Mouse (Mus musculus): ENCODE results near the gene Myo3a. TPM values are rescaled to one million over a fixed set of nuclear protein-coding genes. Genes with fewer than 3 reads are reported as not detected.
A peak's percentile ranks its signal among the peaks of the same experiment; 100 is the strongest.
"Not testable (repeated sequence)": the region's sequence is repeated elsewhere in the genome, so short reads cannot be mapped to it uniquely, and the experiment has no call there.

Gene Myo3a
- 0.09 and 0.10 TPM in 2 replicates for polyA plus RNA-seq (2016; fragmentation: Nextera tagmentation; extraction: Ambion mirVana)

- Histone ChIP-seq H3K9ac (replicated peaks) (no peak within 1 kb of the TSS; the same call in 1 of the 2 replicates), H3K4me3 (peak within 1 kb of the TSS; percentile 30)
- WGBS: 2% methylated on average over 21 of the region's 21 CpGs
These were observed at the start of gene Myo3a for GRCm38 (mm10) chr2:22227308-22227707. Myo3a (plus strand) TSS chr2:22227503.

GRCm38 (mm10) chr2:22250462-22250861 lies 23.2 kb downstream of the Myo3a start:
- no peaks in the 10 kb centered on the region for H3K27me3 ChIP-seq
- no peak overlapping the region for H3K4me3 ChIP-seq
- H3K9me3 ChIP-seq: no peaks in the 10 kb centered on the region
- no peaks in the 10 kb centered on the region for H3K36me3 ChIP-seq
- no peak overlapping the region for H3K4me2 ChIP-seq (replicated peaks)
- no peak overlapping the region for H3K9ac ChIP-seq (replicated peaks)
- no peak overlapping the region for H3K27ac ChIP-seq (replicated peaks)
- no peak for ATAC-seq (ENCODE audit: low FRiP score, low read depth)
- 68% methylated on average over 3 of the region's 3 CpGs for WGBS
- no peaks in the 10 kb centered on the region for H3K4me1 ChIP-seq

More at GRCm38 (mm10) chr2:22227308-22227707, at the start of gene Myo3a:
- no peaks in the 10 kb centered on the region for H3K36me3 ChIP-seq
- H3K9me3 ChIP-seq: no peaks in the 10 kb centered on the region
- H3K27me3 ChIP-seq: no peaks in the 10 kb centered on the region
- H3K27ac ChIP-seq (replicated peaks): no peak within 1 kb of the TSS
- peak; percentile 63; the same call in 1 of the 2 replicates for ATAC-seq (ENCODE audit: low FRiP score, low read depth)
- H3K4me2 ChIP-seq (replicated peaks): peak within 1 kb of the TSS; percentile 57
- H3K4me1 ChIP-seq: peaks cover 7% of the 10 kb centered on the region; the same call in 1 of the 2 replicates

- Histone ChIP-seq H3K36me3 (no peaks in the 10 kb centered on the region), H3K9me3 (no peaks in the 10 kb centered on the region), H3K9ac (replicated peaks) (no peak overlapping the region), H3K4me1 (no peaks in the 10 kb centered on the region), H3K4me2 (replicated peaks) (no peak overlapping the region), H3K4me3 (no peak overlapping the region), H3K27ac (replicated peaks) (no peak overlapping the region), H3K27me3 (no peaks in the 10 kb centered on the region)
- ATAC-seq (ENCODE audit: low FRiP score, low read depth): no peak
- 68% methylated on average over 2 of the region's 2 CpGs for WGBS
These were observed 23.7 kb downstream of the Myo3a start for GRCm38 (mm10) chr2:22251045-22251444.

- no peaks in the 10 kb centered on the region for H3K36me3 ChIP-seq
- ATAC-seq (ENCODE audit: low FRiP score, low read depth): no peak
These were observed 28.3 kb downstream of the Myo3a start for GRCm38 (mm10) chr2:22255600-22255999.

GRCm38 (mm10) chr2:22271555-22271954 lies 44.3 kb downstream of the Myo3a start:
- H3K36me3 ChIP-seq: no peaks in the 10 kb centered on the region
- no peaks in the 10 kb centered on the region for H3K4me1 ChIP-seq
- H3K4me2 ChIP-seq (replicated peaks): no peak overlapping the region
- no peaks in the 10 kb centered on the region for H3K9me3 ChIP-seq
- H3K9ac ChIP-seq (replicated peaks): no peak overlapping the region
- H3K27me3 ChIP-seq: no peaks in the 10 kb centered on the region
- no peak overlapping the region for H3K4me3 ChIP-seq
- no peak for ATAC-seq (ENCODE audit: low FRiP score, low read depth)
- no peak overlapping the region for H3K27ac ChIP-seq (replicated peaks)
- WGBS: 58% methylated on average over 2 of the region's 2 CpGs

More at GRCm38 (mm10) chr2:22255600-22255999, 28.3 kb downstream of the Myo3a start:
- Histone ChIP-seq H3K4me2 (replicated peaks) (no peak overlapping the region), H3K27me3 (no peaks in the 10 kb centered on the region), H3K9ac (replicated peaks) (no peak overlapping the region), H3K4me3 (no peak overlapping the region), H3K27ac (replicated peaks) (no peak overlapping the region), H3K4me1 (no peaks in the 10 kb centered on the region), H3K9me3 (no peaks in the 10 kb centered on the region)

GRCm38 (mm10) chr2:22285366-22285765 lies 58.1 kb downstream of the Myo3a start:
- Histone ChIP-seq H3K36me3 (no peaks in the 10 kb centered on the region), H3K4me2 (replicated peaks) (no peak overlapping the region), H3K9me3 (no peaks in the 10 kb centered on the region), H3K27ac (replicated peaks) (no peak overlapping the region), H3K27me3 (no peaks in the 10 kb centered on the region), H3K4me1 (no peaks in the 10 kb centered on the region), H3K9ac (replicated peaks) (no peak overlapping the region), H3K4me3 (no peak overlapping the region)
- WGBS: 58% methylated on average over 2 of the region's 2 CpGs
- no peak for ATAC-seq (ENCODE audit: low FRiP score, low read depth)

GRCm38 (mm10) chr2:22285777-22286176 lies 58.5 kb downstream of the Myo3a start:
- no peaks in the 10 kb centered on the region for H3K36me3 ChIP-seq

GRCm38 (mm10) chr2:22293579-22294446 lies 66.5 kb downstream of the Myo3a start:
- Histone ChIP-seq H3K36me3 (no peaks in the 10 kb centered on the region), H3K4me3 (no peak overlapping the region), H3K27ac (replicated peaks) (no peak overlapping the region; the same call in 1 of the 2 replicates), H3K4me1 (peaks cover 5% of the 10 kb centered on the region; the same call in 1 of the 2 replicates), H3K4me2 (replicated peaks) (no peak overlapping the region), H3K27me3 (no peaks in the 10 kb centered on the region), H3K9ac (replicated peaks) (no peak overlapping the region), H3K9me3 (no peaks in the 10 kb centered on the region)
- peak; percentile 85 for ATAC-seq (ENCODE audit: low FRiP score, low read depth)
- WGBS: 51% methylated on average over 11 of the region's 11 CpGs

More at GRCm38 (mm10) chr2:22285777-22286176, 58.5 kb downstream of the Myo3a start:
- Histone ChIP-seq H3K4me3 (no peak overlapping the region), H3K9ac (replicated peaks) (no peak overlapping the region), H3K27ac (replicated peaks) (no peak overlapping the region), H3K9me3 (no peaks in the 10 kb centered on the region), H3K4me1 (no peaks in the 10 kb centered on the region), H3K4me2 (replicated peaks) (no peak overlapping the region), H3K27me3 (no peaks in the 10 kb centered on the region)
- no peak for ATAC-seq (ENCODE audit: low FRiP score, low read depth)
- WGBS: 70% methylated on average over 1 of the region's 1 CpGs

GRCm38 (mm10) chr2:22294447-22294738 lies 67.1 kb downstream of the Myo3a start:
- Histone ChIP-seq H3K4me3 (no peak overlapping the region), H3K4me1 (peaks cover 5% of the 10 kb centered on the region; the same call in 1 of the 2 replicates), H3K27ac (replicated peaks) (no peak overlapping the region), H3K9me3 (no peaks in the 10 kb centered on the region), H3K27me3 (no peaks in the 10 kb centered on the region), H3K36me3 (no peaks in the 10 kb centered on the region), H3K4me2 (replicated peaks) (no peak overlapping the region), H3K9ac (replicated peaks) (no peak overlapping the region)
- WGBS: 24% methylated on average over 2 of the region's 2 CpGs
- ATAC-seq (ENCODE audit: low FRiP score, low read depth): peak; percentile 44; the same call in 1 of the 2 replicates

GRCm38 (mm10) chr2:22297913-22298312 lies 70.6 kb downstream of the Myo3a start:
- Histone ChIP-seq H3K4me1 (peaks cover 5% of the 10 kb centered on the region; the same call in 1 of the 2 replicates), H3K27ac (replicated peaks) (no peak overlapping the region), H3K4me3 (no peak overlapping the region), H3K36me3 (no peaks in the 10 kb centered on the region), H3K4me2 (replicated peaks) (no peak overlapping the region), H3K9me3 (no peaks in the 10 kb centered on the region), H3K9ac (replicated peaks) (no peak overlapping the region), H3K27me3 (no peaks in the 10 kb centered on the region)
- 71% methylated on average over 1 of the region's 1 CpGs for WGBS
- no peak for ATAC-seq (ENCODE audit: low FRiP score, low read depth)

GRCm38 (mm10) chr2:22338269-22338857 lies 111.1 kb downstream of the Myo3a start:
- peak overlapping the region; percentile 39 for H3K9ac ChIP-seq (replicated peaks)
- WGBS: 17% methylated on average over 22 of the region's 32 CpGs
- ATAC-seq (ENCODE audit: low FRiP score, low read depth): peak; percentile 92
- peak overlapping the region; percentile 52; the same call in 1 of the 2 replicates for H3K27ac ChIP-seq (replicated peaks)
- no peaks in the 10 kb centered on the region for H3K9me3 ChIP-seq
- H3K4me2 ChIP-seq (replicated peaks): peak overlapping the region; percentile 79
- H3K4me1 ChIP-seq: peaks cover 8% of the 10 kb centered on the region; the same call in 1 of the 2 replicates
- H3K27me3 ChIP-seq: no peaks in the 10 kb centered on the region
- peak overlapping the region; percentile 46 for H3K4me3 ChIP-seq
- no peaks in the 10 kb centered on the region for H3K36me3 ChIP-seq

GRCm38 (mm10) chr2:22410511-22410910 lies 183.2 kb downstream of the Myo3a start:
- H3K4me2 ChIP-seq (replicated peaks); H3K9ac ChIP-seq (replicated peaks); ATAC-seq (ENCODE audit: low FRiP score, low read depth); H3K4me3 ChIP-seq; H3K4me1 ChIP-seq; H3K27ac ChIP-seq (replicated peaks); H3K36me3 ChIP-seq; H3K9me3 ChIP-seq; H3K27me3 ChIP-seq: not testable (repeated sequence)
- WGBS: 94% methylated on average over 11 of the region's 11 CpGs
